Mouse (Mus musculus): Measurements from ENCODE around the gene Gramd1b. TPM values are rescaled to one million over a fixed set of nuclear protein-coding genes. Genes with fewer than 3 reads are reported as not detected.

The Gramd1b gene
- polyA plus RNA-seq, 1 experiment from 2014 or later: 2.9 TPM

- DNase-seq (ENCODE audit: low spot score) (no peak), ATAC-seq (replicated peaks; ENCODE audit: insufficient number of reproducible peaks, low FRiP score, low TSS enrichment, low read depth) (no peak)
- H3K4me3 ChIP-seq (ENCODE audit: low read depth, low read length): no peak overlapping the region
- H3K9me3 ChIP-seq (replicated peaks; ENCODE audit: control insufficient read depth, low read length): no peaks in the 10 kb centered on the region
- H3K4me2 ChIP-seq (ENCODE audit: low read depth, low read length): no peak overlapping the region
- 91% methylated on average over 8 of the region's 8 CpGs for WGBS
- H3K9ac ChIP-seq (replicated peaks; ENCODE audit: low read length): no peak overlapping the region
- no peaks in the 10 kb centered on the region for H3K27me3 ChIP-seq (ENCODE audit: control insufficient read depth, insufficient read depth, low read length)
- no peaks in the 10 kb centered on the region for H3K36me3 ChIP-seq (replicated peaks; ENCODE audit: control insufficient read depth, insufficient read depth, low read depth, low read length)
- no peak overlapping the region for H3K27ac ChIP-seq (replicated peaks; ENCODE audit: low read depth, low read length)
- peaks cover 2% of the 10 kb centered on the region; the same call in 1 of the 2 replicates for H3K4me1 ChIP-seq (ENCODE audit: control insufficient read depth, insufficient read depth, low read length)
Measured at GRCm38 (mm10) chr9:40348714-40349233, 182.4 kb downstream of the Gramd1b start.

GRCm38 (mm10) chr9:40346232-40346984 is 184.8 kb downstream of the Gramd1b start:
- no peaks in the 10 kb centered on the region for H3K36me3 ChIP-seq (replicated peaks; ENCODE audit: control insufficient read depth, insufficient read depth, low read depth, low read length)
- no peaks in the 10 kb centered on the region for H3K9me3 ChIP-seq (replicated peaks; ENCODE audit: control insufficient read depth, low read length)
- H3K4me2 ChIP-seq (ENCODE audit: low read depth, low read length): peak overlapping the region; percentile 50
- DNase-seq (ENCODE audit: low spot score) (peak; percentile 22), ATAC-seq (replicated peaks; ENCODE audit: insufficient number of reproducible peaks, low FRiP score, low TSS enrichment, low read depth) (peak; percentile 60; the same call in 1 of the 2 replicates)
- no peak overlapping the region for H3K27ac ChIP-seq (replicated peaks; ENCODE audit: low read depth, low read length)
- H3K9ac ChIP-seq (replicated peaks; ENCODE audit: low read length): peak overlapping the region; percentile 37
- peak overlapping the region; percentile 14 for H3K4me3 ChIP-seq (ENCODE audit: low read depth, low read length)
- WGBS: 17% methylated on average over 16 of the region's 16 CpGs
- H3K4me1 ChIP-seq (ENCODE audit: control insufficient read depth, insufficient read depth, low read length): peaks cover 2% of the 10 kb centered on the region; the same call in 1 of the 2 replicates
- no peaks in the 10 kb centered on the region for H3K27me3 ChIP-seq (ENCODE audit: control insufficient read depth, insufficient read depth, low read length)

GRCm38 (mm10) chr9:40345493-40346231 is 185.5 kb downstream of the Gramd1b start:
- Histone ChIP-seq H3K4me1 (ENCODE audit: control insufficient read depth, insufficient read depth, low read length) (peaks cover 2% of the 10 kb centered on the region; the same call in 1 of the 2 replicates), H3K4me2 (ENCODE audit: low read depth, low read length) (peak overlapping the region; percentile 50), H3K4me3 (ENCODE audit: low read depth, low read length) (peak overlapping the region; percentile 14), H3K27me3 (ENCODE audit: control insufficient read depth, insufficient read depth, low read length) (no peaks in the 10 kb centered on the region), H3K9ac (replicated peaks; ENCODE audit: low read length) (peak overlapping the region; percentile 37), H3K36me3 (replicated peaks; ENCODE audit: control insufficient read depth, insufficient read depth, low read depth, low read length) (no peaks in the 10 kb centered on the region), H3K27ac (replicated peaks; ENCODE audit: low read depth, low read length) (no peak overlapping the region), H3K9me3 (replicated peaks; ENCODE audit: control insufficient read depth, low read length) (no peaks in the 10 kb centered on the region)
- ATAC-seq (replicated peaks; ENCODE audit: insufficient number of reproducible peaks, low FRiP score, low TSS enrichment, low read depth) (peak; percentile 71; the same call in 1 of the 2 replicates), DNase-seq (ENCODE audit: low spot score) (peak; percentile 46)
- WGBS: 26% methylated on average over 12 of the region's 13 CpGs

DNA sequence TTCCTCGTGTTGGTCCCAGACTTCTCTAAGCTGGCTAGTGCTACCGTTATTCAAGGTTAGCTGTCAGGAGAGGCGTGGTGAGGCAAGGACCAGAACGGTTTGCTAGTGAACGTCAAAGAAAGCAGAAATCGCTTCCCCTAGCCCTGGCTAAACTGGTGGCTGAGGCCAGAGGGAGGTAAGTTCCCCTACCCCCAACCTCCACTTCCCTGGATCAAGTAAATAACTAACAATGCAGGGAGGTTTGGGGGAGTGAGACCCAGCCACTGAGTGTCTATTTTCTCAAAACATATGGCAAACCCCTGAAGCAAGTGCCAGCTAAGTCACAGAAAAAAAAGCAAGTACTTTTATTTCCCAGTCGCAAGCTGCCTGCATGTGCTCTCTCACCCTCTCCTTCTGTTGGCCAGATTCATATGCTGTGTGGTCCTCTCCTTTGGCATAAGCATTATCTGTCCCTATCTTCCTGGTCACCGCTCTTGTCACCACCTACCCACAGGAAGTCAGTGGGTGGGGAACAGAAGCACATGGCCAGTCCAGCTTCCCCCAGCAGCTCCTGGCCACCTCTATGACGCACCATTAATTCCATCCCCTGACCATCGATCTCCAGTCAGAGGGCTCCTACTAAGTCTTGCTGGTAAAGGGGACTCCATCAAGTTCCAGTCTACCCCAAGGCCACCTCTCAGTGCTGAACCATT is 186.2 kb downstream of the Gramd1b start:
- Histone ChIP-seq H3K4me2 (ENCODE audit: low read depth, low read length) (peak overlapping the region; percentile 5), H3K4me1 (ENCODE audit: control insufficient read depth, insufficient read depth, low read length) (peaks cover 2% of the 10 kb centered on the region; the same call in 1 of the 2 replicates), H3K27me3 (ENCODE audit: control insufficient read depth, insufficient read depth, low read length) (no peaks in the 10 kb centered on the region), H3K9me3 (replicated peaks; ENCODE audit: control insufficient read depth, low read length) (no peaks in the 10 kb centered on the region), H3K36me3 (replicated peaks; ENCODE audit: control insufficient read depth, insufficient read depth, low read depth, low read length) (no peaks in the 10 kb centered on the region), H3K27ac (replicated peaks; ENCODE audit: low read depth, low read length) (no peak overlapping the region), H3K9ac (replicated peaks; ENCODE audit: low read length) (no peak overlapping the region), H3K4me3 (ENCODE audit: low read depth, low read length) (no peak overlapping the region)
- ATAC-seq (replicated peaks; ENCODE audit: insufficient number of reproducible peaks, low FRiP score, low TSS enrichment, low read depth) (no peak), DNase-seq (ENCODE audit: low spot score) (no peak)
- WGBS: 61% methylated on average over 10 of the region's 10 CpGs

- no peak overlapping the region for H3K27ac ChIP-seq (replicated peaks; ENCODE audit: low read depth, low read length)
- H3K4me1 ChIP-seq (ENCODE audit: control insufficient read depth, insufficient read depth, low read length): peaks cover 2% of the 10 kb centered on the region; the same call in 1 of the 2 replicates
- no peak overlapping the region for H3K4me2 ChIP-seq (ENCODE audit: low read depth, low read length)
- no peak for DNase-seq (ENCODE audit: low spot score)
- WGBS: 89% methylated on average over 7 of the region's 7 CpGs
- no peak overlapping the region for H3K4me3 ChIP-seq (ENCODE audit: low read depth, low read length)
- H3K27me3 ChIP-seq (ENCODE audit: control insufficient read depth, insufficient read depth, low read length): no peaks in the 10 kb centered on the region
- ATAC-seq (replicated peaks; ENCODE audit: insufficient number of reproducible peaks, low FRiP score, low TSS enrichment, low read depth): no peak
- H3K36me3 ChIP-seq (replicated peaks; ENCODE audit: control insufficient read depth, insufficient read depth, low read depth, low read length): no peaks in the 10 kb centered on the region
- H3K9me3 ChIP-seq (replicated peaks; ENCODE audit: control insufficient read depth, low read length): no peaks in the 10 kb centered on the region
- no peak overlapping the region for H3K9ac ChIP-seq (replicated peaks; ENCODE audit: low read length)
Measured at GRCm38 (mm10) chr9:40343828-40344227, 187.4 kb downstream of the Gramd1b start.

DNA sequence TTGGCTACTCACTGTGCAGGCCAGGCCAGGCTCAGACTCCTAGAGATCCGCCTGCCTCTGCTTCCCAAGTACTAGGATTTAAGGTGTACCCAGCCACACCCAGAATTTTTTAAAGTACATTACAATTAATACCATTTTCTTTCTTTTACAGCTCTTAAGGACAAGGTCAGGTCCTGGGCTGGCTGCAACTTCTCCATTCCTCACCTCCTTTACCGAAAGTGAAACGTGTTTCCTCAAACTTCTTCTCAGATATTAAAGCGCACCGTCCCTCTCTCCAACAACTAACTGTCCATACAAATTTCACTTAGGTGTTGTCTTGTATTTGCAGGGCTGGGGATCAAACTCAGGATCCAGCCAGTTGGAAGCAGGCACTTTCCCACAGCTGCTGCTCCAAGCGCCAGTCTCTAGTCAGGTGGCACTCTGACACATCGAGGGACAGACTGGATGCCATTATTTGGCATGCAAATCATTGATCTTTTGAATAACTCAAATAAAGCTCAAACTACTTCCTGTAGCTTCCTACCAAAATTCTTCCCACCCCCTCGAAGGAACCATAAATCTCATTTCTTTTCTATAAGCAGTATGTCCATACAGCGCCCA is 188.0 kb downstream of the Gramd1b start:
- Histone ChIP-seq H3K4me1 (ENCODE audit: control insufficient read depth, insufficient read depth, low read length) (peaks cover 2% of the 10 kb centered on the region; the same call in 1 of the 2 replicates), H3K27ac (replicated peaks; ENCODE audit: low read depth, low read length) (no peak overlapping the region), H3K36me3 (replicated peaks; ENCODE audit: control insufficient read depth, insufficient read depth, low read depth, low read length) (no peaks in the 10 kb centered on the region), H3K4me3 (ENCODE audit: low read depth, low read length) (no peak overlapping the region), H3K4me2 (ENCODE audit: low read depth, low read length) (no peak overlapping the region), H3K9ac (replicated peaks; ENCODE audit: low read length) (no peak overlapping the region), H3K27me3 (ENCODE audit: control insufficient read depth, insufficient read depth, low read length) (no peaks in the 10 kb centered on the region), H3K9me3 (replicated peaks; ENCODE audit: control insufficient read depth, low read length) (no peaks in the 10 kb centered on the region)
- ATAC-seq (replicated peaks; ENCODE audit: insufficient number of reproducible peaks, low FRiP score, low TSS enrichment, low read depth) (no peak), DNase-seq (ENCODE audit: low spot score) (no peak)
- WGBS: 95% methylated on average over 9 of the region's 9 CpGs

GRCm38 (mm10) chr9:40342101-40342500 is 189.1 kb downstream of the Gramd1b start:
- no peaks in the 10 kb centered on the region for H3K36me3 ChIP-seq (replicated peaks; ENCODE audit: control insufficient read depth, insufficient read depth, low read depth, low read length)
- H3K4me1 ChIP-seq (ENCODE audit: control insufficient read depth, insufficient read depth, low read length): peaks cover 2% of the 10 kb centered on the region; the same call in 1 of the 2 replicates
- H3K4me3 ChIP-seq (ENCODE audit: low read depth, low read length): no peak overlapping the region
- DNase-seq (ENCODE audit: low spot score) (no peak), ATAC-seq (replicated peaks; ENCODE audit: insufficient number of reproducible peaks, low FRiP score, low TSS enrichment, low read depth) (no peak)
- no peak overlapping the region for H3K4me2 ChIP-seq (ENCODE audit: low read depth, low read length)
- no peaks in the 10 kb centered on the region for H3K27me3 ChIP-seq (ENCODE audit: control insufficient read depth, insufficient read depth, low read length)
- H3K9me3 ChIP-seq (replicated peaks; ENCODE audit: control insufficient read depth, low read length): no peaks in the 10 kb centered on the region
- H3K27ac ChIP-seq (replicated peaks; ENCODE audit: low read depth, low read length): no peak overlapping the region
- 85% methylated on average over 7 of the region's 7 CpGs for WGBS
- no peak overlapping the region for H3K9ac ChIP-seq (replicated peaks; ENCODE audit: low read length)

Data from embryonic facial prominence, embryonic 11.5 days (tissue).